Mouse (Mus musculus) neutrophil, adult 65 days (primary cell): ENCODE data around the gene Zfp575. TPM values are rescaled to one million over a fixed set of nuclear protein-coding genes. Genes with fewer than 3 reads are reported as not detected.

Experiments used
- total RNA-seq: library from RNA; stranded (reverse); gene quantifications from 2 replicates; pipeline ENCODE4 v1.2.4, GENCODE M21; 2023

Zfp575 gene
- total RNA-seq = 0.14 and 0.22 TPM in 2 replicates

DNA sequence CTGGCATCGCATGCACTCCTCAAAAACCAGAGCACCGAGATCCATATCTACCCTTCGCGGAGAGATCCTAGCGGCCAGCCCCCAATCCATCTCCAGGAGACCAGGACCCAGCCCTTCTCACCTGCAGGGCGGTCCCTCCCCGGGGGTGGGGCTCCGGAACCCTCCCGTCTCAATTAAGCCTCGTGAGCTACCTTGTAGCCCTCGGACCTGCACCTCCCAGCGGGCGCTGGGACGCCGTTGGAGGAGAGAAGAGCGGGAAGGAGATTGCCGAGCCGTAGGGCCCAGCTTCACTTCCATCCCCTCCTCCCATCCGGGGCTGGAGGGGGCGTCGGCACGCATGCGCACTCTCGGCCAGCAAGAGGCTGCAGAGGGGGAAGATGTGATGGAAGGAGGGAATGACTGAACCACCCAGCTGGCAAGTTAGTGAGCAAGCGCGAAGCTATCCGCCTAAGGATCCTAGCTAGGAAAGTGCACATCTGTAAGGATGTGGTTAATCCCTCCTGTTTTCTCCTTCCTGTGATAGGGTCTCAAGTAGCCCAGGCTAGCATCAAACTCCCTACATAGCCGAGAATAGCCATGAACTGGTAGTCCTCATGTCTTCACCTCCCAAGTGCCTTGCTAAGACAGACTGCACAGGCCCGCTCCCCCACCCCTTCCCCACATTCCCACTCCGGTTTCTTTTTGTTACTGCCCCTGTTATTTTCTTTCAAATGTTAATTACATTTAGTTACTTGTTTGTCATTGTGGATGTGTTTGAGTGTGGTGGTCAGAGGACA lies at the start of gene Zfp575, which contains the start of gene Ethe1:
Gene Zfp575 (minus strand): TSS at position 312 of the 776 bp plus-strand sequence.
Gene Ethe1 (plus strand): TSS at position 214 of the 776 bp plus-strand sequence.

DNA sequence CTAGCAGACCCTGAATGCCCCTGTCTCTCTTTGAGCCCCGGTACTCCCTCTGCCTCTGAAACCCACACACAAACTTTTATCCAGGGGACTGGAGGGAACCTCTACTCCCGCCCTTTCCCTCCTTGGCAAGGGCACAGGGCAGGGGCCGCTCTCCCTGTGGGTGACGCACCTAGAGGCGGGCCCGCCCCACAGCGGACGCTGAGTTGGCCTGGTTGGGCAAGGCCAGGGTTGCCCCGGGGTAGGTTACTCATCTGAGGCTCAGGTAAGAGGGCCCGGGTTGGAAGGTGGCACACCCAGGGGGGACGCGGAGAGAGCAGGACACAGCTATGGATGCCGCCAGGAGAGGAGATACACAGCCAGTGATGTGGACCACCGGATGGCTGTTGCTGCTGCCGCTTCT lies 48.8 kb upstream of the Zfp575 start, which contains the start of gene Lypd3:
Gene Lypd3 (plus strand): TSS at position 287 of the 400 bp plus-strand sequence.

DNA sequence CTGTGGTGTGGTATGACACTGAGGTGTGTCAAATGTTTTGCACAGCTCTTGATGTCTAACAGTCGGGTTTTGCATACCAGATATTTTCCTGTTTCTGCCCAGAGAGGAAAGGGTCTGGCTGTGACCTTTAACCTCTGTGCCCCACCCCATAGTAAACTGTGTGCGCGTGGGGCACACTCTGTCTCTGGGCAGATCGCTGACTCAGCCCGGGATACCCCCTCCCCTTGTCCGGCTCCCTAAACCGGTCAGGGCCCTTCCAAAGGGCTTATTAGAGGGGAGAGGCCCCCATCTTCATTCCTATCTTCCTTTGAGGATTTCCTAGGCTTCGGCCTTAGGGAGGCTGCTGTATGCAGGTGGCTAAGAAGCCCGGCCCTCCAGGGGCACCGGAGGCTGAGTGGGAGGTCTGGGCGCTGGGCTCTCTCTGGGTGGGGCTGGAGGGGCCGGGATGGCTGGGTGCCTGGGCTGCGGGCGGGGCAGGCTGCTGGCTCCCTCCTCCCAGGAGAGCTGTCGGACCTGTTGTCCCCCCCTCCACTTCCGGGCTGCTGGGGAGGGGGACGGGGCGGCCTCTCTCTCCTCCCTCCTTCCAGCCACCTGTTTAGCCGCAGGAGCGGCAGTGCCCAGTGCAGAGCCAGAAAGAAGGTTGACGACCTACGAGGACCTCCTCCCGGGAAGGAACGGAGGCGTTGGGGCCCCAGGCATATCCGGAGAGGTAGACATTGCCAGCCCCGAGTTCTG lies 22.9 kb upstream of the Zfp575 start, which contains the start of gene Phldb3:
Gene Phldb3 (plus strand): TSS at position 620 of the 735 bp plus-strand sequence.

DNA sequence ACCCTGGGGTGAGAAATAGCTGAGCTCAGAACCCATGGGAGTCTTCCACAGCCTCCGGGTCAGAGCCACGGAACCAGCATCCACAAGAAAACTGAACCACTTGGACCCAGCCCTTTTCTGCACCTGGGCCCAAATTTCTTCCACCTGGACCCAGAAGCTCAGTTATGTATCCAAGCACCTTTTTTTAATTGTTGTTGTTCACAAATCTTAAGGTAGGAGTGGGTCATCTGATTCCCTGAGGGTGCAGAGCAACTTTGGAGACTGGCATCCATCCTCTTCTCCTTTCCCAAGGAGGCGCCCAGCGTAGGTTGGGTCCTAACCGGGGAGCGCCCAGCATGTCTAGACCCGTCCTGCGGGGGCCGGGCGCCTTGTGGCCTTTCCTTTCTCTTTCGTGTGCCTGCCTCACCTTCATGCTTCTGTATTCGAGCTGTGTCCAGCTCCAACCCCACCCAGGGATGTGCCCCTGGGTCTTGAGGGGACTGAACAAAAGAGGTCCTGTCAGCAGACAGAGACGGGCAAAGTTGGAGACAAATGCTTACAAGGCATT lies 41.3 kb downstream of the Zfp575 start, which contains the start of the genes Pinlyp and Xrcc1:
Gene Pinlyp (minus strand): TSS at position 51 of the 547 bp plus-strand sequence.
Gene Xrcc1 (plus strand): TSS at position 222 of the 547 bp plus-strand sequence.

Other genes starting within 250 kb of the Zfp575 start
- not detected in 2 replicates for gene Lypd5, start 238.4 kb downstream of the Zfp575 start, total RNA-seq
- gene Kcnn4, start 217.4 kb downstream of the Zfp575 start, total RNA-seq = 18.0 and 26.6 TPM in 2 replicates
- 55.2 and 65.2 TPM in 2 replicates for gene Smg9, start 188.0 kb downstream of the Zfp575 start, total RNA-seq
- gene Irgc1, start 135.3 kb downstream of the Zfp575 start, total RNA-seq = 2.0 and 2.1 TPM in 2 replicates
- 1,192 and 1,464 TPM in 2 replicates for gene Plaur, start 125.2 kb downstream of the Zfp575 start, total RNA-seq
- gene Cadm4, start 105.6 kb downstream of the Zfp575 start, total RNA-seq = 0.29 TPM in 1 of 2 replicates, not detected in the other
- gene Zfp428, start 80.6 kb downstream of the Zfp575 start, total RNA-seq = 0.41 TPM in 1 of 2 replicates, not detected in the other
- not detected in 2 replicates for gene AC161166.1, start 75.2 kb downstream of the Zfp575 start, total RNA-seq
- gene Irgq, start 57.0 kb downstream of the Zfp575 start, total RNA-seq = 4.4 and 6.3 TPM in 2 replicates
- gene Pinlyp, start 41.5 kb downstream of the Zfp575 start, total RNA-seq = not detected in 2 replicates
- 29.1 and 35.1 TPM in 2 replicates for gene Xrcc1, start 41.4 kb downstream of the Zfp575 start, total RNA-seq
- gene Ethe1, start 98 bp downstream of the Zfp575 start, total RNA-seq = 57.3 and 69.3 TPM in 2 replicates
- gene Phldb3, start 23.1 kb upstream of the Zfp575 start, total RNA-seq = 5.0 and 6.5 TPM in 2 replicates
- not detected in 2 replicates for gene Lypd3, start 48.9 kb upstream of the Zfp575 start, total RNA-seq
- gene Tex101, start 89.0 kb upstream of the Zfp575 start, total RNA-seq = not detected in 2 replicates
- gene BC049730, start 121.6 kb upstream of the Zfp575 start, total RNA-seq = 1.6 and 2.2 TPM in 2 replicates
- gene Gm4763, start 139.3 kb upstream of the Zfp575 start, total RNA-seq = 5.8 and 13.4 TPM in 2 replicates
- 1,275 and 1,351 TPM in 2 replicates for gene Cd177, start 172.7 kb upstream of the Zfp575 start, total RNA-seq
- gene Ceacam10, start 189.6 kb upstream of the Zfp575 start, total RNA-seq = 69.9 and 84.9 TPM in 2 replicates